13 mouse cellular contexts compared by ENCODE assay signal in the genomic region with DNA sequence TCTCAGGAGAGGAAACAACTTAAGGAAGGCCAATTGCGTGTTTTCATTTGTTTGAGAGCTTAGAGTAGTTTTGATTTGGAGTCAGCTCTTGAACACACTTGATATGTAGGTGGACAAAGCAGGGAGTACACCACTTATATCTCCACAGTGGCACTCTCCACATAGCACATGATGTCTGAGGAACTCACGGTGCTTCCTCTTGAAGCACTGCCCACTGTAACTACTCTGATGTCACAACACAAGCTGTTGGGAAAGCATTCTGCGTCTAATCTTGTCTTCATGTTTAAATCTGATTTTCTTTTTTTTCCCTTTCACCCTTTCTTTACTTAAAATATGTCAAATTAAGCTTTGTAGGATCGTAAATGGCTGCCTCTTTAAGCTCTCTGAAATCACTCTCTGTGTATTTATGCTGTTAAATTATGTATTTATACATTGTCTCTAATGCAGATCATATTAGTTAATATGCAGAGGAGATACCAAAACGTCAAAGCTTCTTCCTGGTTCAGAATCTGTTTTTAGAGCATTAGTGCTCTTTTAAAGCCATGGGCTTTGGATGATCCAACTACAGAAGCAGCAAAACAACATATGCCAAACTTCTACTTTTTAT.
"Had no signal": no experiment of that assay in that cellular context is flagged by ENCODE, and none has a peak within 500 bp of the region (broad histone marks: within the 10 kb centered on the region; RNA-seq: fewer than 3 reads in every experiment).

No protein-coding gene starts in this region.

- ATAC-seq: liver, embryonic 12.5 days; midbrain, embryonic 16.5 days had no signal

- H3K4me2 ChIP-seq: limb, embryonic 15.5 days; liver, embryonic 12.5 days; lung, embryonic 14.5 days; midbrain, embryonic 12.5 days; neural tube, embryonic 13.5 days had no signal

- H3K4me1 ChIP-seq: limb, embryonic 15.5 days; liver, embryonic 12.5 days; neural tube, embryonic 13.5 days had no signal

- H3K9me3 ChIP-seq: limb, embryonic 15.5 days; liver, embryonic 12.5 days; midbrain, embryonic 12.5 days; neural tube, embryonic 13.5 days had no signal

- H3K4me3 ChIP-seq: limb, embryonic 15.5 days; liver, embryonic 12.5 days; midbrain, embryonic 12.5 days; neural tube, embryonic 13.5 days had no signal

- H3K36me3 ChIP-seq: limb, embryonic 15.5 days; liver, embryonic 12.5 days; midbrain, embryonic 12.5 days; neural tube, embryonic 13.5 days had no signal

- H3K27ac ChIP-seq: kidney, postnatal 0 days; limb, embryonic 15.5 days; liver, embryonic 12.5 days; midbrain, embryonic 12.5 days; neural tube, embryonic 13.5 days had no signal

- H3K9ac ChIP-seq: limb, embryonic 15.5 days; liver, embryonic 12.5 days; lung, embryonic 14.5 days; midbrain, embryonic 12.5 days; neural tube, embryonic 13.5 days had no signal

- DNase-seq: kidney, adult 9 months; kidney, postnatal 36 days; lung, postnatal 14 days; retina, postnatal 1 day; right cerebral cortex, postnatal 25 days; thymus, postnatal 14 days had no signal

- H3K27me3 ChIP-seq: limb, embryonic 15.5 days; liver, embryonic 12.5 days; midbrain, embryonic 12.5 days; neural tube, embryonic 13.5 days had no signal
